Mouse (Mus musculus) cerebellum, postnatal 14 days (tissue): ENCODE results near the gene Stard8.
"Not testable (repeated sequence)": the region's sequence is repeated elsewhere in the genome, so short reads cannot be mapped to it uniquely, and the experiment has no call there.

Source experiments
- DNase-seq, 2 experiments: peaks; one replicate each; pipeline ENCODE4 v3.0.0; 2021; ENCODE audit warnings: mixed read lengths in 2 of 2

Stard8 gene

DNA sequence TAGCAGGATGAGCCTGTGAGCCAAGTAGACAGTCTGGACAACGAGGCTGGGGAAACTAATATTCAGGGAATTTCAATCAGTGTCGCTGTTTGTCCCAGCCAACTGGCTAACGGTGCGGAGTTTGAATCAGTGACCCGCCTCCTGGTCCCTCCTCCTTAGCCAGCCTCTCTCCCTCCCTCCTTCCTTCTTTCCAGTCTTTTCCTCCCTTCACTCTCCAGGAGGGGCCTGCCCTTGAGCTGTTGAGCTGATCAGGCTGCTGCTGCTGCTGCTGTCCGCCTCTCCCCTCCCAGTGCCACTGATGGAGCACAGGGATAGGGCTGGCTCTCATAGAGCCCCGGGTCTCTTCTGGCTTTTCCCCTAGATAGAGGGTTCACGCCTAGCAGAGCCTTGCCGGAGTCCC is at the start of gene Stard8:
Gene Stard8 (plus strand): TSS at position 203 of the 400 bp plus-strand sequence.
- DNase-seq = peak in 1 of 2 experiments; percentile 3

DNA sequence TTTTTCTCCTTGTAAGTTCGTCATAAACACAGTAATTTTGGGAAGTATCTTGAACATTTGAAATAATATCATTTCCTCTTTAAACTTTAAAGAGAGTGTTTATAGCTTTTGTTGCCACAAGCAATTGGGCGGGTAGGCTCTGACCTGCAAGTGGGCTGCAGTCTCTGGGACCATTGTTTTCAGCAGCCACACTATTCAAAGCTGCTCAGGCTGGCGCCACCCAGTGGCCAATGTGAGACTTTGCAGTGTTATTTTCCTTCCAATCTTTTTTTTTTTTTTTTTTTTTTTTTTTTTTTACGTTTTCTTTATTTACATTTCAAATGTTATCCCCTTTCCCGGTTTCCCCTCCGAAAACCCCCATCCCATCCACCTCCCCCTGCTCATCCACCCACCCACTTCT is 49.1 kb upstream of the Stard8 start:
- peak; percentile 20 to 39 for DNase-seq

DNA sequence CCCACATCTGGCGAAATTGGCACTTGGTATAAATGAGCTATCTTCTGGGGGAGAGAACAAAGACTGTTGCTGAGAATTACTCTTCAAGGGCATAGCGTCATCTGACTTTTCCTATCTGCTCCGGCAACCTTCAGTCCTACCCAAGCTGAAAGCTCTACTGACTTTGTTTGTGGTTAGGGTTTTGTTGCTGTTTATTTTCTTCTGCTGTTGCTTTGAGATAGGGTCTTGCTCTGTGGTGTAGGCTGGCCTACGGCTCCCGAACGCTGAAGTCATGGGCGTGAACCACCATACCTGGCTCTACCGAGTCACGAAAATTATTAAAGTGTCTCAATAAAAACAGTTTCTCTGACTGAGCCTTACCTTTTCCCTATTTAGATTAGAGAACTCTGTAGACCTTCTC is 44.8 kb upstream of the Stard8 start:
- DNase-seq = no peak

DNA sequence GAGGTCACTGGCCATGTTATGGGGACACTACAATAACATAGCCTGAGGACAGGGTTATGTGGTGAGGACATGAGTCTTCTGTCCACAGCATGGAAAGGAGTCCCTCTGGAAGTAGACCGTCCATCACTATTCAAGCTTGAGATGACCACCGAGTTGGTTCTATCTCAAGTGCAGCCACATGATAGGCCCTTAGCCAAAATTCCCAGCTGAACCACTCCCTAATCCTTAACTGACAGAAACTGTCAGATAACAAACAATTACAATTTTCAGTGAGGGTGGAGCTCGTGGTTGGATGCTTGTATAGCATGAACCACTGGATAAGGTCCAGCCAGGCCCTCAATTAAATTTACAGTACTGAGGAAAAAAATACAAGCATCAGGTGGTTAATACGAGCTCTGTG is 44.0 kb upstream of the Stard8 start:
- DNase-seq = no peak

DNA sequence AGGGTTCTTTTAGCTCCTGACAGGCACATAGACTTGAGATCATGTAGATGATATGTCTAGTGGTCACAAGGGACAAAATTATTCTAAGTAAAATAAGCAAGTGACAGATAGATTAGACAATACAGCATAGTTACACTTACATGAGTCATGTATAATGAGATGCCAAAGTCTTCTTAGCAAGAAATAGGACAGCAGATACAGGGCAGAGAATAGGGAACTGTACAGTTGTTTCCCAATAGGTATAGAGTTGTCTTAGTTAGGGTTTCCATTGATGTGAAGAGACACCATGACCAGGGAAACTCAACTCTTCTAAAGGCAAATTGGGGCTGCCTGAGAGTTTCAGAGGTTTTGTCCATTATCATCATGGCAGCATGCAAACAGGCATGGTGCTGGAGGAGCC is 39.3 kb upstream of the Stard8 start:
- DNase-seq = no peak

DNA sequence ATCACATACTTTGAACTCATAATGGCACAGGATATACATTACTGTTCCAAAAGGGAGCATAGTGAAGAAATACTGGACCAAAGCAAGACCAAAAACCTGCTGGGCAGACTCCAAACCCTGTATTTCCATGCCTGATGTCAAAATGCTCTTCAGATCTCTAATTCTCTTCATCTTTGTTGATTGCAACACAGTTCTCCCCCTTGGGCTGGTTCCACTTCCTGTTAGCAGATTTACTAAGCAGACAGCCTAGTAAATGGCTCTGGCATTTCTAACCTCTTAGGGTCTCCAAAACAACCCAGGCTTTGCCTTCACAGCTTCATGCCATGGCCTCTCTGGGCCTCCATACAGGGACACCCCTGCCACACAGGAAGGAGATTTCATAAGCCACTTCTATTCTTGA is 38.5 kb upstream of the Stard8 start:
- DNase-seq = no peak

DNA sequence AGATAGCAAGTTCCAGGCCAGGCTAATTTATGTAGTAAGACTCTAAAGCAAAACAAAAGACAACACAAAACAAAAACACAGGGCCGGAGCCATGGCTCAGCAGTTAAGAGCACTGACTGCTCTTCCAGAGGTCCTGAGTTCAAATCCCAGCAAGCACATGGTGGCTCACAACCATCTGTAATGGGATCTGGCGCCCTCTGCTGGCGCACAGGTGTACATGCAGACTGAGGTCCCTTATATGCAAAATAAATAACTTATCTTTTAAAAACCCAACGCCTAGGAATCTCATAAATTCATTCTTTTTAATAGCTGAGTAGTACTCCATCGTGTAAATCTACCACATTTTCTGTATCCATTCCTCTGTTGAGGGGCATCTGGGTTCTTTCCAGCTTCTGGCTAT is 16.4 kb upstream of the Stard8 start:
- not testable (repeated sequence) for DNase-seq

- DNase-seq = peak; percentile 41 to 72
Observed at GRCm38 (mm10) chrX:98989574-98989973, 13.5 kb upstream of the Stard8 start.

DNA sequence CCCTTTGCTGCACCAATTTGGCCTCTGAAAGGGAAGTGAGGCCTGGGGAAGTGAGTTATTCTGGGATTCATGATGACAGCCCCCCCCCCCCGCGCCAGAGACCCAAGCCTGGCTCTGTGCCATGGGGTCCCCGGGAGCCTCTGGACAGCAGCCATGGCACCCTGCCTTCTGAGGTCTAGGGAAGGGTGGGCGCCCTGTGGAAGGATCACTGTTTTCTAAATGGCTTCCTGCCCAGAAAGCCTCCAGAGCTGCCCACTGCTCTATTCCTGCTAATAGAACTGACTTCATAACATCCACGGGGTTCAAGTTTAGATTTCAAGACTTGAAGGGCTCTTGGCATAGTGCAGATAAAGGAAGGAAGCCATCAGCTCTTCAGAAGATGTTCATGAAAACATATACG is 983 bp upstream of the Stard8 start:
- DNase-seq = peak in 1 of 2 experiments; percentile 13

GRCm38 (mm10) chrX:99010581-99010980 is 7.5 kb downstream of the Stard8 start:
- no peak for DNase-seq

DNA sequence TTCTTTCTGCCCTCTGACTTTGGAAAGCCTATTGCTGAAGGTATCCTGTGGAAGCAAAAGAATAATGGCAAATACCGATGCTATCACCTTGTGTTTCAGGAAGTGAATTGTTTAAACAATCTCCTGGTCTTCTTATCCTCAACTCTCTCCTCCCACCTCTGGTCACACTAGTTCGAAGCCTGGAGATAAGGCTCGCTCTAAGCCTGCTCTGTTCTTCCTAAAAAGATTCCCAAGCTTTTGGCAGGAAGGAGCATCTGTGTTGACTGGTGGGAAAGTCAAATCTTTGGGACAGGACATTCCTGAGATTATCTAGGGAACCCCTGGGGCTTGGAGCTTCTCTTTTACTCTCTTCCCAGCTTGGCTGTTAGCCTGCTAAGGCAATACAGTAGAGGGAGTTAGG is 8.2 kb downstream of the Stard8 start:
- no peak for DNase-seq

GRCm38 (mm10) chrX:99012486-99012885 is 9.4 kb downstream of the Stard8 start:
- no peak for DNase-seq

GRCm38 (mm10) chrX:99015705-99016104 is 12.7 kb downstream of the Stard8 start:
- no peak for DNase-seq

DNA sequence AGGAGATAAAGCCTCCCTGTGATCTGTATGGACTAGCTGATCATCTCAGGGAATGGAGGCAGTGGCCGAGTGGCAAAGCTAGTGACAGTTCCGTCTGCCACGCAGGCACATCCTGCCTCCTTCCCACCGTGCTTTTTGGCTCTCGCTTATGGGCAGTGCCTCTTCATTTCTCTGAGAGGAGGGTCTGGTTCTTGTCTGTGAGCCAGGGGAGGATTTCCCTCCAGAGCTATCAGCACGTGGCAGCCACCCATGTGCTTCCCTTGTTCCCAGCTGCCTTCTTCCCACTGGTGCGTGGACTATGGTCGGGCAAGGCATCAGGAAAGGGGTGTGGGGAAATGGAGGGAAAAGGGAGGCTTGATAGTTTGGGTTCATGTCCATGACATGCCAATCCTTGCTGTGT is 13.9 kb downstream of the Stard8 start:
- peak in 1 of 2 experiments; percentile 1 for DNase-seq

DNA sequence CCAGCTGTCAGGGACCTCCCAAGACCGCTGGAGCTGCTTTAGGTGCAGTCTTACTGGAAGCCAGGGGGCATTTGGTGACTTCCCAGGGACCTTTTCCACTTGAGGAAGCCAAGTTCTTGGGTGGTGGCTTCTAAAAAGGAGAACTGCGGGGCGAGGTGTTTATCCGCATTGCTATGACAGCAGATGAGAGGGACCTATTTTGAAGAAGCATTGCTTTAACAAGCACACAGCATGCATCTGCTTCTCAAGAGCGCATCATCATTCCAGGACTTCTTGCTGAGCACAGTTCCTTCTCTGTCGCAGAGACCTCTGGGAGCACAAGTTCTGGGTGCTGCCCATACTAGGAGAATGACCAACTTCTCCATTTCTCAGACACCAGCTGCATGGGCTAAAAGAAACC is 14.8 kb downstream of the Stard8 start:
- no peak for DNase-seq

GRCm38 (mm10) chrX:99019303-99019702 is 16.3 kb downstream of the Stard8 start:
- DNase-seq = no peak

DNA sequence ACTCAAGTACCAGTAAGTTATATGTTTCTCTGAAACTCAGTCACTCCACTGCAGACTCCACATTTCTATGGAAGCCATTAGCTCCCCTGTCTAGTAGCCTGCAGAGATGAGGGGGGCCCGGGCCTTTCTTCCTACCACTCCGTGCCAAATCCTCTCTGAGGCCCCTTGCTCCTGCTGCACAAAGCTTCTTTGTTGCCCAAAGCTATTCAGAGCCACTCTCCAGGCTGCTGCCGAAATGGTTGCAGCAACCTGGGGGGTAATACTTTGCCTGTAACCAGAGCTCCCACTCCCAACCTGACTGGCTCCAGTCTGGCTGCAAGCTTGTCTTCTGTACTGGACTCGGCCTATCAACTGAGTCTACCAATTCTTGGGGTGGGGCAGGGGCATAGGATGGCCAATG is 17.2 kb downstream of the Stard8 start:
- DNase-seq = no peak

DNA sequence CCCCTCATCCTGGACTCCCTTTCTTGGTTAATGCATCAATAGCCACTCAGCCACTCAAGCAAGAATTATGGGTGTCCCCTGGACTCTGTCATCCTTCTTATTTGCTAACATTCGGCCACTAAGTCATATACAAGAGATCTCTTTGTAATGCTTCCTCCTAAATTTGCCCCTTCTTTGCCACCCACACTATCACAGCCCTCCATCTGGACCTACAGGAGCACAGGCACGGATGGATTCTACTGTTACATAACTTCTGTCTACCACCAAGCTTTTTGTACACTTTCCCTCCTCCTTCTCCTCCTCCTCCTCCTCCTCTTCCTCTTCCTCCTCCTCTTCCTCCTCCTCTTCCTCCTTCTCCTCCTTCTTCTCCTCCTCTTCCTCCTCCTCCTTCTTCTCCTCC is 18.5 kb downstream of the Stard8 start:
- DNase-seq = no peak

- DNase-seq = no peak
Observed at GRCm38 (mm10) chrX:99023951-99024350, 20.9 kb downstream of the Stard8 start.

- DNase-seq = no peak
Observed at GRCm38 (mm10) chrX:99035407-99035806, 32.4 kb downstream of the Stard8 start.

GRCm38 (mm10) chrX:99042451-99042951 is 39.5 kb downstream of the Stard8 start:
- DNase-seq = peak; percentile 68 to 75

GRCm38 (mm10) chrX:99043275-99043674 is 40.2 kb downstream of the Stard8 start:
- no peak for DNase-seq

DNA sequence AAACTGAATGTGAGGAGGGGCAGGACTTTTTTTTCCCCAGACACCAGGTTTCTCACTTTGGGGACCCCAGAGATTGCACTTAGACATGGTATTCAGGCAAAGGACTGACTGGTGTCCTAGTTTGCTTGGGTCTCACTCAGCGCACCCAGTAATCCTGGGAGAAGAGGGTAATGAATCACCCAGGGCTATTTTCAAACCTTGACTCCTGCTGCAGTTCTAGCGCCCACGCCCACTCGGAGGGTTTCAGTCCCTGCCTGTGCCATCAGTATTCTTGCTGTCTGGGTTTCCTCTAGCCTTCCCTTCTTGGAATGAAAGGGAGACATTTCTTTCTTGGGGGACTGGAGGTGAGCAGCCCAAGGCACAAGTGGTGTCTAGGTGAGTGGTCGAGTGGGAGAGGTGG is 40.7 kb downstream of the Stard8 start:
- no peak for DNase-seq

- DNase-seq = no peak
Observed at GRCm38 (mm10) chrX:99045315-99045714, 42.3 kb downstream of the Stard8 start.

DNA sequence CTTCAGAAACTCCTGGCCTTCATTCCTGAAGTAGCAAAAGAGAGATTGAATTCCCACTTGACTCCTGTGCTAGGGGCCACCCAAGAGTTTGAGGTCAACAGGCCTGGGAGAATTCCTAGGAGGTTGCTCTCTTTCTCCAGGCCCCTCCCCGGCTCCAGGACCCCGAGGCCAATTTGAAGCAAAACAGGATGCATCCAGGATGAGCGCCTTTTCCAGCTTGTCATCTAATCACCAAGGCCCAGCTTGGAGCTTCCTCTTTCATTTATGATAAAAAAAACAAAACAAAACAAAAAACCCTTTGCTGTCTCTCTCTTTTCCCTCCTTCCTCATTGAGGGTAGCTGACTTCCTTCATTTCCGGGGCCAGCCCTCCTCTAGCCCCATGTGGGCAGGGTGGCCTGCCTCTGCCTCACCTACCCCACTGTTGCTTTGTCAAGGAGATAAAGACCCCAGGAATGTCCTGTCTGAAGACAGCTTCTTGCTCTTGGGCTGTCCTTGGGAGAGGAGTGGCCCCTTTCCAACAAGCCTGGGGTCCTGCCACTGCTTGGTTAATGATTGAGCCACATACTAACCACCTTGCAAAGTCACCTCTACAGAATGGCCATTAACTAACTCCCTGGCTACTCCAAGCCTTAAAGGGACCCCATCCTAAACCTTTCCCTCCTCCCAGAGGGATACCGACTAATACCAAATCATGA is 43.5 kb downstream of the Stard8 start:
- DNase-seq = no peak
